Mouse (Mus musculus) lung, adult 2 months (tissue): Measurements from ENCODE around the gene Tmprss6. TPM values are rescaled to one million over a fixed set of nuclear protein-coding genes. Genes with fewer than 3 reads are reported as not detected.

ENCODE experiments used
- DNase-seq: peaks from one replicate; pipeline ENCODE4 v3.0.0; 2022
- H3K4me1 ChIP-seq: fragments of 200-500 bp; 2 replicates; pipeline ENCODE4 v1.6.1; 2011; ENCODE audit warnings: low read length; ENCODE audit not compliant: control insufficient read depth, insufficient read depth
- H3K4me3 ChIP-seq: fragments of 200-500 bp; replicated peaks from 2 replicates; pipeline ENCODE3; 2011; ENCODE audit warnings: low read depth, mild to moderate bottlenecking, control low read depth, low read length; ENCODE audit errors: extremely low read depth
- CTCF ChIP-seq: fragments of 200-500 bp; IDR thresholded peaks from 2 replicates; pipeline ENCODE4 v1.5.1; 2011; ENCODE audit warnings: mild to moderate bottlenecking, low read length, control low read depth; ENCODE audit not compliant: insufficient read depth
- POLR2A ChIP-seq: fragments of 200-500 bp; IDR thresholded peaks from 2 replicates; pipeline ENCODE4 v1.6.1; 2011; ENCODE audit warnings: low read depth, mild to moderate bottlenecking, control low read depth, low read length, borderline replicate concordance; ENCODE audit errors: extremely low read depth
- WGBS: fragments of 180-500 bp; shearing (Covaris S2); methylation state at CpG from one replicate; pipeline ENCODE4 v1.1.7; 2018; 5-methylcytosine and 5-hydroxymethylcytosine counted together
- polyA plus RNA-seq: library from polyadenylated mRNA; depleted of rRNA; stranded (reverse); fragments of >200 nt; gene quantifications from 2 replicates; pipeline ENCODE4 v1.2.3, GENCODE M21; 2012

Gene Tmprss6
- polyA plus RNA-seq, 1 experiment: 1.2 TPM

DNA sequence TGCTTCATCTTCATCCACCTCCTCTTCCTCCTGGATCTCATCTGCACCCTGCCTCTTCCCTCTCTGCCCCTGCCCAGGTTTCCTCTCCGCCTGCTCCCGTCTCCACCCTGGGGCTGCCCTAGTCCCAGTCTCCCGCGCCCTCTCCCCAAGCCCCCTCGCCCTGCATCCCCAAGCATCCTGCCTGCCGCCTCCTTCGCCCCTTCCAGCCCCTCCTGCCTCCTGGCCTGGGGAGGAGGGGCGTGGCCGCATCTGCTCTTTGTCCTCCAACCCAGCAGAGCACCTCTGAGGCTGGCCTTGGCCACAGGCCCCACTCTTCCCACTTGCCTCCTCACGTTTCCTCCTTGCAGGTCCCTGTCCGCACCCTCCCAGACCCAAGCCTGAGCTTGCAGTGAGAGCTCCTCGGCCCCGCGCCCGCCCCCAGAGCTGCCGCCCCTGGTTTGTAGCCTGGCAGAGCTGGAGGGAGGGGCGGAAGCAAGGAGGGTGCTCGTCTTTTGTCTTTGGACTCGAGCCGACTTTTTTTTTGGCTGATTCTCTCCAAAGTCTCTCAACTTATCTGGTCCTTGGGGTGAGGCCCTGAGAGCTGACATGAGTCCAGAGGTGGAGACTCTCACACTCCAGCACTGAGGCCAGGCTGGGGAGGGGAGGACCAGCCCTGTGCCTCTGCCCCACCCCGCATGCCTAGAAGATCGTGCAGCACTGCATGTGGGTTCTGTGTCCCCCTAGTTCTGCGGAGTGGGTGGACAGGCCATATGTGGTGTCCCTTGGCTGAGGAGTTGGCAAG, 31.0 kb downstream of the Tmprss6 start:
- TF ChIP-seq CTCF (no peak), POLR2A (no peak)
- Histone ChIP-seq H3K4me3 (no peak overlapping the region), H3K4me1 (peaks cover 3% of the 10 kb centered on the region; the same call in 1 of the 2 replicates)
- DNase-seq: no peak
- WGBS: 43% methylated on average over 23 of the region's 23 CpGs

DNA sequence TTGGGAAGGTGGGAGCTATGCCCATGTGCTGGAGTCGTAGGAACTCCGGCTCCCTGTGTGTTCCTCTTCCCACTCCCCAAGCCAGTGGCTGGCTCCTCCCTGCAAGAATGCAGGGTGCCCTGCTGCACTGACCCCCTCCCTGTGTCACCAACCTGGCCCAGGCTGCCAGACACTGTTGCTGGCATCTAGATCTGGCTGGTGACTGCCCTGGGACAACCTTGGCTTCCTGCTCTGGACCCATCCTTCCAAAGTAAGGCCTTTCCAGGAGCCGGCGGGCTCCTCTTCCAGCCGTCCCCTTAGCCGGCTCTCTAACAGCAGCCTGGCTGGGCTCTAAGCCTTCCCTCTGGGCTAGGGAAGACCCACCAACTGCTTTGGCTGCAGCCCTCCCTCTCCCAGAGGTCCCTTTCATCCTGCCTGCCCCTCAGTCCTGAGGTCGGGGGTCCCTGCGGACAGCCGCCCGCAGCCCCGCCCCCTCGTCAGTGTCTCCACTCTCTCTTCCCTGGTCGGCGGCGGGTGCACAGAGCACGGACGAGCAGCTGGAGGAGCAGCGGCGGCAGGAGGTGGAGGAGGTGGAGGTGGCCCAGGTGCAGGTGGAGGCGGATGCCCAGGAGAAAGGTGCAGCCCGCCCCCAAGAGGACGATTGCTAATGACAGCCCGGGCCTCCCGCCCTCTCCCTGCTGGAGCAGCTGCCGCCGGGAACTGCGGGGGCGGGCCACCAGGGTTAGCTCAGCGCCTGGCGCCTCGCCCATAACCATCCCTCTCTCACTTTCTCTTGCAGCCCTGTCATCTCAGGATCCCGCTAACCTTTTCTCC, 31.8 kb downstream of the Tmprss6 start:
- H3K4me1 ChIP-seq: peaks cover 3% of the 10 kb centered on the region; the same call in 1 of the 2 replicates
- 31% methylated on average over 31 of the region's 32 CpGs for WGBS
- DNase-seq: peak; percentile 69
- no peak overlapping the region for H3K4me3 ChIP-seq
- TF ChIP-seq CTCF (no peak), POLR2A (no peak)

DNA sequence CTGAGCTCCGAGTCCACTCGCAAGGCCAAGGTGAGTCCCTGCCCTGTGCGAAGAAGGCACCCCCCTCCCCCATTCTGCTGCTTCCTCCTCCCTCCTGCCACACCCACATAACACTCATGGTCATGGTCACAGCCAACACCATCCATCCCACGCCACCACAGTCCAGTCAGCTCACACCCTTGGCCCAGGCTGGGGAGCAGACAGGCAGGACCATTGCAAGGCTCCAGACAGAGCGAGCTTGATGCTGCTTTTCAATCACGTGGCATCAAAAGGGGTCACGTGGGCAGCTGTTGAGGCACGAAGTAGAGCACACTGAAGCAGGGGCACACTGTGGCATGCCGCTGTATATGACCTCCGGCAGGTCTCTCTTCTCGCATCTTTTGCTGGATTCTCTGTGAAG, 32.8 kb downstream of the Tmprss6 start:
- H3K4me1 ChIP-seq: peaks cover 3% of the 10 kb centered on the region; the same call in 1 of the 2 replicates
- no peak overlapping the region for H3K4me3 ChIP-seq
- TF ChIP-seq POLR2A (no peak), CTCF (no peak)
- DNase-seq: no peak
- 88% methylated on average over 11 of the region's 11 CpGs for WGBS

DNA sequence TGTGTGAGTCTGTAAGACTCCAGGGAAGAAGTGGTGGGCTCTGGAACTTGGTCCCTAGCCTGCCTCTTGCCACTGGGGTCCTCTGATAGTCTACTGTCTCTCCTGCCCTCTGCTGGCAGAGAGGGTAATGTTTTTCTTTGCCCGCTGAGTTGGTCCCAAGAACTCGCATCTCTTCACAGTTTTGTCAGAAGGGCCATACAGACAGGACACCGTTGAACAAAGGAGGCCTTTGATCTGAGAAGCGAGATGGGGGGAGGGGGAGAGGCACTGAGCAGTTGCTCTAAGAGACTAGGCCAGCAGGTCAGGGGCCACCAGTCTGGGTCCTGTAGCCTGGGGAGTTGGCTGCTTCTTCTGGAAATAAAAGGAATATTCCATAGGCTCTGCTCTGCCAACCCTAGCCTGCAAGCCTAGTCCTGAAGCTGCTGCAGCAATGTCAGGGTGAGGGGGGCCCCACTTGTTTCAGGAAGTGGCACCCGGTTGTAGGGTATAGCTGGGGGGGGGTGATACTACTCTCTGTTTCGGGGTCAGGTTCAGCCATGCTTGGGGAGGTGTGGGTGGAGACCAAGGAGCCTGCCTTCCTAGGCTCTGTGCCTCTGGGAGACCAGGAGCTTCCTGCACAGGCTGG, 33.4 kb downstream of the Tmprss6 start:
- H3K4me1 ChIP-seq: peaks cover 3% of the 10 kb centered on the region; the same call in 1 of the 2 replicates
- 47% methylated on average over 6 of the region's 6 CpGs for WGBS
- DNase-seq: no peak
- TF ChIP-seq CTCF (peak; percentile 47), POLR2A (no peak)
- H3K4me3 ChIP-seq: no peak overlapping the region

DNA sequence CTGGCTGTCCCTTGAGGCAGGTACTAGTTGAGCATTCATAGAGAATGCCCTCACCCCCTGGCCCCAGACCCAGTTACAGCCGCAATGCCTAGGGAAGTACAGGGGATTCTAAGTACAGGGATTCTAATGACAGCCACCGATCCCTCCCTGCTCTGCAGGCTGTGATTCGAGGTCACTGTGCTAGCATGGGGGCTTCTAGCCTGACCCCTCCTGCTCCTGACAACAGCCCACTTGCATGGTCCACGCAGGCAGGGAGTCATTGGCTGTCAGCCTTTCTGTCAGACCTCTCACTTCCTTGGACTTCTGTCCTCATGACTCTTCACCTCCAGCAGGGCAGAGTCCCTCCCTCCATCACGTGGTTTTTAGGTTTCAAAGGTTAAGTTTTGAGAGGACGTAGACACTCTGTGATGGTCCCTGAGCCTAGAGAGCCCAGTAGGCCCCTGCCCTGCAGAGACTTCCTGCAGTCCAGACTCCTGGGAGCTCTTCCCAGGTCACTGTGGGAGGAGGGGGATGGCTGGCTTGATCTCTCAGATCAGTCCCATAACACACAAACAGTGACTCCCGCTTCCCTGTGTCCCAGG, 36.8 kb downstream of the Tmprss6 start:
- TF ChIP-seq POLR2A (no peak), CTCF (no peak)
- no peak for DNase-seq
- 0 out of 2 replicates have a peak, but pooled peaks cover 2% of the 10 kb centered on the region for H3K4me1 ChIP-seq
- 72% methylated on average over 7 of the region's 7 CpGs for WGBS
- no peak overlapping the region for H3K4me3 ChIP-seq

DNA sequence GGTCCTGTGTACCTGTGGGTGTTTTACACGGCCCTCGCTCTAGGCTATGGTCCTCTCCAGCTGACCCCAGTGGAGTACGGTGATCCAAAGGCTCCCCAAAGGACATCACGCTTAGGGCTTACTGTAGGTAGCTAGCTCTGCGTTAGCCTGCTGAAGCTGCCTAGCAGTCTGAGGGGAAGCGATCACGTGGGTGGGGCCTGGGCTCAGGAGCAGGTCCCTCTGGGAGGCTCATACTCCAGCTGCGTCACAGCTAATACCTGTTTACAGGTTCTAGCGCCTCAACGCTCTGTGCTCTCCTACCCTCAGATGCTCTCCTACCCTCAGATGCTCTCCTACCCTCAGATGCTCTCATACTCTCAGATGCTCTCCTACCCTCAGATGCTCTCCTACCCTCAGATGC, 37.6 kb downstream of the Tmprss6 start:
- Histone ChIP-seq H3K4me3 (no peak overlapping the region), H3K4me1 (0 out of 2 replicates have a peak, but pooled peaks cover 2% of the 10 kb centered on the region)
- 89% methylated on average over 10 of the region's 10 CpGs for WGBS
- no peak for TF ChIP-seq CTCF
- no peak for DNase-seq

DNA sequence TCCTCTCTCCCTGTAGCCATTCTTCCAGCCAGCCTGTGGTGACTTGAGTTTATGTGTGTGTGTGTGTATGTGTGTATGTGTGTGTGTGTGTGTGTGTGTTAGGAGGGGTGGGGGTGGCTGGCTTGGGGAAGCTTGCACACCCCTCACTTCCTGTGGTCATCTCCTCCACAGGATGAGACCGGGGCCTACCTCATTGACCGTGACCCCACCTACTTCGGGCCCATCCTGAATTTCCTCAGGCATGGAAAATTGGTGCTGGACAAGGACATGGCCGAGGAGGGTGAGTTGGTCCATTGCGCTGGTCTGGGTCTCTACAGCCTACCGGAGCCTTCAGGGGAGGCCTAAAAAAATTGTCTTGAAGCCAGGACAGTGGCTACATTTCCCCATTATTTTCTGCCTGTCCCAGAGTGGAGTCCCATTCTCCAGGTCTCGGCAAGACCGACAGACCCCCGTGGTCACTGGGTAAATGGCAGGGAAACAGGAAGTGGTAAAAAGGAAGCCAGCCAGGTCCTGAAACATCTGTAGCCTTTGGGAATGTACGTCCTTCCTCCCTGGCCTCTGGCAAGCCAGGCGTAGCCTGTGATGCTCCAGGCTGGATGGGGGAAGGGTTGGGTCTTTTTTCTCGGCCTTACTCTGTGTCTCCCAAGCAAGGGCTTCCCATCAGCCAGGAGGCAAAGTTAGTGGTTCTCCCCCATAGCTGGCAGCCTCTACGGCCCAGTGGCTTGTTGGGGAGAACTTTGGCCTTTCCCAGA, 38.4 kb downstream of the Tmprss6 start:
- no peak overlapping the region for H3K4me3 ChIP-seq
- no peak for DNase-seq
- TF ChIP-seq CTCF: no peak
- TF ChIP-seq POLR2A: no peak
- WGBS: 64% methylated on average over 13 of the region's 13 CpGs
- 0 out of 2 replicates have a peak, but pooled peaks cover 2% of the 10 kb centered on the region for H3K4me1 ChIP-seq

DNA sequence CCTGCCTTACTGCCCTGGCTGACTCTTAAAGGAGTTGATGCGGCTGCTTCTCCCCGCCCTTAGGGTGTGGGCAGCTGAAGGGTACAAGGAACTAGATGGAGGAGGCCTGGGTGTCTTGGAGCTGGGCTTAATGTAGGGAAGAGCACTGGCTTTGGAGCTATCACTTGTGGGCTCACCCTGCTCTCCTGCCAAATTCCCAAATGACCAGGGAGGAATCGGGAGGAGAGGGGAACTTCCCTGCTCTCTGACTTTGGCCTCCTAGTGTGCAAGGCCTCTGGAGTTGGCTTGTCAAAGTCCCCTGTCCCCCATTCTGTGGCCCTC, 39.3 kb downstream of the Tmprss6 start:
- Histone ChIP-seq H3K4me1 (0 out of 2 replicates have a peak, but pooled peaks cover 2% of the 10 kb centered on the region), H3K4me3 (peak overlapping the region; percentile 45)
- no peak for TF ChIP-seq CTCF
- TF ChIP-seq POLR2A: no peak
- DNase-seq: no peak
- WGBS: 20% methylated on average over 3 of the region's 3 CpGs
